Mouse (Mus musculus): ENCODE data around the gene Bmper. TPM values are rescaled to one million over a fixed set of nuclear protein-coding genes. Genes with fewer than 3 reads are reported as not detected.

Bmper gene
- total and polyA plus RNA-seq, 3 experiments = 1.3 to 1.9 (median 1.4) TPM

- in situ Hi-C loops (cut with MboI; ENCODE audit: low pct_ligation_motif_present, low pct_unique_long_range_greater_than_20kb, low sequenced_read_pairs) (no loop called here), dilution Hi-C loops (cut with MboI; ENCODE audit: extremely low pct_ligation_motif_present, extremely low pct_unique_long_range_greater_than_20kb, low sequenced_read_pairs) (no loop called here)
- H3K4me3 ChIP-seq (replicated peaks in 1 of 3; ENCODE audit: low read depth in 2 of 3, low read length in 2 of 3, poor library complexity in 1 of 3) = no peak overlapping the region
- no peak overlapping the region for H3K9ac ChIP-seq (ENCODE audit: insufficient read depth, low read depth)
- no peak for DNase-seq (ENCODE audit: extremely low read depth)
- no peaks in the 10 kb centered on the region for H3K79me2 ChIP-seq (replicated peaks; ENCODE audit: control insufficient read depth, extremely low read depth, insufficient read depth, poor library complexity, severe bottlenecking)
- H3K4me1 ChIP-seq (ENCODE audit: control insufficient read depth in 1 of 2, insufficient read depth in 2 of 2) = peaks cover 0 to 17% of the 10 kb centered on the region in 2 experiments; a peak in 3 of 4 replicates
- H3K27ac ChIP-seq (ENCODE audit: insufficient read depth, low read depth) = no peak overlapping the region
- no peaks in the 10 kb centered on the region for H3K36me3 ChIP-seq (replicated peaks in 1 of 2; ENCODE audit: control insufficient read depth in 1 of 2, insufficient read depth in 1 of 2, low read length in 1 of 2)
- no peak overlapping the region for H3K4me2 ChIP-seq (ENCODE audit: insufficient read depth, low read depth, poor library complexity, severe bottlenecking)
- no peaks in the 10 kb centered on the region for H3K9me3 ChIP-seq (replicated peaks; ENCODE audit: low read length)
- no peaks in the 10 kb centered on the region for H3K27me3 ChIP-seq (replicated peaks)
- no peak for TF ChIP-seq JUN (IDR thresholded peaks at IDR 0.05; ENCODE audit: insufficient read depth, low read depth, low read length)
- TF ChIP-seq NRF1 (IDR thresholded peaks at IDR 0.05; ENCODE audit: low read depth, low read length) = no peak
- no peak for TF ChIP-seq TBP (conservative IDR thresholded peaks at IDR 0.05; ENCODE audit: low read depth, low read length)
- no peak for TF ChIP-seq MXI1 (IDR thresholded peaks at IDR 0.05; ENCODE audit: low read depth, low read length)
- TF ChIP-seq USF1 (IDR thresholded peaks at IDR 0.05; ENCODE audit: low read depth, low read length) = no peak
- TF ChIP-seq ZC3H11A (IDR thresholded peaks at IDR 0.05; ENCODE audit: low read depth, low read length) = no peak
- no peak for TF ChIP-seq RAD21 (IDR thresholded peaks at IDR 0.05; ENCODE audit: low read depth, low read length)
- TF ChIP-seq KAT2A (IDR thresholded peaks at IDR 0.05; ENCODE audit: insufficient replicate concordance, low read length) = no peak
- TF ChIP-seq E2F4 (IDR thresholded peaks at IDR 0.05; ENCODE audit: insufficient replicate concordance, low read depth, low read length) = no peak
Observed at GRCm38 (mm10) chr9:23386201-23386600, 163.3 kb downstream of the Bmper start.

- H3K4me3 ChIP-seq (replicated peaks in 1 of 3; ENCODE audit: low read depth in 2 of 3, low read length in 2 of 3, poor library complexity in 1 of 3) = no peak overlapping the region
- no peaks in the 10 kb centered on the region for H3K79me2 ChIP-seq (replicated peaks; ENCODE audit: control insufficient read depth, extremely low read depth, insufficient read depth, poor library complexity, severe bottlenecking)
- TF ChIP-seq PAX5 (IDR thresholded peaks at IDR 0.05; ENCODE audit: low read length) = no peak
- TF ChIP-seq NRF1 (IDR thresholded peaks at IDR 0.05; ENCODE audit: low read depth, low read length) = no peak
- no peak for TF ChIP-seq MYC (IDR thresholded peaks at IDR 0.05; ENCODE audit: low read depth, low read length)
- no peak for TF ChIP-seq CTCF (conservative IDR thresholded peaks at IDR 0.05 in 1 of 2, IDR thresholded peaks at IDR 0.05 in 1 of 2; ENCODE audit: low read depth in 2 of 2, low read length in 2 of 2)
- TF ChIP-seq KAT2A (IDR thresholded peaks at IDR 0.05; ENCODE audit: insufficient replicate concordance, low read length) = no peak
- TF ChIP-seq JUND (conservative IDR thresholded peaks at IDR 0.05; ENCODE audit: low read depth, low read length) = no peak
- TF ChIP-seq IRF4 (IDR thresholded peaks at IDR 0.05; ENCODE audit: low read depth, low read length) = no peak
- TF ChIP-seq POLR2AphosphoS2 (IDR thresholded peaks at IDR 0.05; ENCODE audit: low read depth, low read length) = no peak
- no peak for TF ChIP-seq USF2 (conservative IDR thresholded peaks at IDR 0.05; ENCODE audit: low read depth, low read length)
- TF ChIP-seq SIN3A (IDR thresholded peaks at IDR 0.05; ENCODE audit: low read length) = no peak
- no peak for TF ChIP-seq NELFE (IDR thresholded peaks at IDR 0.05; ENCODE audit: low read depth, low read length)
- no peak for TF ChIP-seq ZC3H11A (IDR thresholded peaks at IDR 0.05; ENCODE audit: low read depth, low read length)
- no peak for TF ChIP-seq ZNF384 (IDR thresholded peaks at IDR 0.05; ENCODE audit: low read depth, low read length)
- in situ Hi-C loops (cut with MboI; ENCODE audit: low pct_ligation_motif_present, low pct_unique_long_range_greater_than_20kb, low sequenced_read_pairs) (loop anchor here (10.0 kb wide), 1 partner anchor 365 kb away; no protein-coding TSS in a partner anchor), dilution Hi-C loops (cut with MboI; ENCODE audit: extremely low pct_ligation_motif_present, extremely low pct_unique_long_range_greater_than_20kb, low sequenced_read_pairs) (no loop called here)
- H3K9me3 ChIP-seq (replicated peaks; ENCODE audit: low read length) = no peaks in the 10 kb centered on the region
- DNase-seq (ENCODE audit: extremely low read depth) = no peak
- H3K36me3 ChIP-seq (replicated peaks in 1 of 2; ENCODE audit: control insufficient read depth in 1 of 2, insufficient read depth in 1 of 2, low read length in 1 of 2) = no peaks in the 10 kb centered on the region
- H3K27ac ChIP-seq (ENCODE audit: insufficient read depth, low read depth) = no peak overlapping the region
- H3K27me3 ChIP-seq (replicated peaks) = no peaks in the 10 kb centered on the region
- H3K9ac ChIP-seq (ENCODE audit: insufficient read depth, low read depth) = no peak overlapping the region
- no peak overlapping the region for H3K4me2 ChIP-seq (ENCODE audit: insufficient read depth, low read depth, poor library complexity, severe bottlenecking)
- 0 out of 4 replicates have a peak, but pooled peaks cover 0 to 3% of the 10 kb centered on the region in 2 experiments for H3K4me1 ChIP-seq (ENCODE audit: control insufficient read depth in 1 of 2, insufficient read depth in 2 of 2)
Observed at GRCm38 (mm10) chr9:23390118-23390517, 167.2 kb downstream of the Bmper start.
